Mouse (Mus musculus) C2C12 (cell line): ENCODE results near the gene Dhx58. TPM values are rescaled to one million over a fixed set of nuclear protein-coding genes. Genes with fewer than 3 reads are reported as not detected.

ENCODE experiments used
- H3K27me3 ChIP-seq: one replicate; pipeline ENCODE4 v1.6.1; 2011; ENCODE audit not compliant: control insufficient read depth, insufficient read depth, insufficient read length
- H3K36me3 ChIP-seq: one replicate; pipeline ENCODE4 v1.6.1; 2011; ENCODE audit not compliant: control insufficient read depth, insufficient read depth
- H3K4me3 ChIP-seq: one replicate; pipeline ENCODE4 v1.5.1; 2011; ENCODE audit warnings: mild to moderate bottlenecking, control low read depth; ENCODE audit not compliant: poor library complexity, insufficient read depth, severe bottlenecking
- H3K79me2 ChIP-seq: one replicate; pipeline ENCODE4 v1.6.1; 2011; ENCODE audit not compliant: control insufficient read depth, insufficient read depth
- H3K79me3 ChIP-seq: one replicate; pipeline ENCODE4 v1.6.1; 2011; ENCODE audit warnings: low read depth, control low read depth
- H3ac ChIP-seq: one replicate; pipeline ENCODE3; 2011; ENCODE audit warnings: low read depth; ENCODE audit not compliant: control insufficient read depth, insufficient read length
- CEBPB ChIP-seq: IDR thresholded peaks from one replicate; pipeline ENCODE4 v1.6.1; 2011; ENCODE audit warnings: low read depth, mild to moderate bottlenecking, control low read depth, moderate library complexity
- CTCF ChIP-seq: IDR thresholded peaks from one replicate; pipeline ENCODE4 v1.5.1; 2011; ENCODE audit not compliant: control insufficient read depth, insufficient read depth, insufficient read length
- FOSL1 ChIP-seq: IDR thresholded peaks from one replicate; pipeline ENCODE4 v1.8.0; 2011; ENCODE audit warnings: mild to moderate bottlenecking, low read length; ENCODE audit not compliant: poor library complexity, insufficient read depth, severe bottlenecking
- MAX ChIP-seq: IDR thresholded peaks from one replicate; pipeline ENCODE4 v1.6.1; 2011; ENCODE audit warnings: mild to moderate bottlenecking, control low read depth
- MYOD1 ChIP-seq: IDR thresholded peaks from one replicate; pipeline ENCODE4 v1.6.1; 2011; ENCODE audit warnings: low read depth; ENCODE audit not compliant: control insufficient read depth, insufficient read length
- MYOG ChIP-seq: IDR thresholded peaks from one replicate; pipeline ENCODE4 v1.6.1; 2011; ENCODE audit not compliant: control insufficient read depth, insufficient read length; ENCODE audit errors: extremely low read depth
- USF1 ChIP-seq: IDR thresholded peaks from one replicate; pipeline ENCODE4 v1.6.1; 2011; ENCODE audit warnings: low read depth, mild to moderate bottlenecking, control low read depth, moderate library complexity
- polyA plus RNA-seq: library from polyadenylated mRNA; unstranded; fragments of >200 nt; fragmentation: generic; extraction: Trizol; gene quantifications from one replicate; pipeline ENCODE4 v1.2.1, GENCODE M21; 2012; ENCODE audit warnings: missing spikeins

Gene Dhx58
- polyA plus RNA-seq, 1 experiment, result 0.64 TPM

DNA sequence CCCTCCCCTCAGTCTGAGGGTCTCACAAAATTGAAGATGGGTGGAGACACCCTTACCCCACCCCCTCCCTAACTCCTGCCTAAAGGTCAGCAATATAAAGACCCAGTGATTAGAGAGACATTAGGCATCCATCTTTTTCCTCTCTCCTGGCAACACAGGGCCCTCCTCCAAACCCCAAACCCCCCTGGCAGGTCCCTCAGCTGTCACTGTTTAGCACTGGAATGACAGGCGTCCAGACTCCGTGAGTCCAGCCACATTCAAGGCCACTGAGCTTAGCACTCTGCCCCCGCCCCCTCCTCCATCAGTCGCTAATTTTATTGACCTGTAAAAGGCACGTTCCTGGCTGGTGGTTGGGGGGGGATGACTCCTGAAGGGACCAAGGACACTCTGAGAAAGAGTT is 10.9 kb downstream of the Dhx58 start:
- no peaks in the 10 kb centered on the region for H3K79me3 ChIP-seq
- no peaks in the 10 kb centered on the region for H3K79me2 ChIP-seq
- H3K36me3 ChIP-seq, result no peaks in the 10 kb centered on the region
- TF ChIP-seq CTCF, result no peak
- TF ChIP-seq FOSL1, result no peak
- no peak overlapping the region for H3ac ChIP-seq
- H3K27me3 ChIP-seq, result no peaks in the 10 kb centered on the region
- no peak overlapping the region for H3K4me3 ChIP-seq

DNA sequence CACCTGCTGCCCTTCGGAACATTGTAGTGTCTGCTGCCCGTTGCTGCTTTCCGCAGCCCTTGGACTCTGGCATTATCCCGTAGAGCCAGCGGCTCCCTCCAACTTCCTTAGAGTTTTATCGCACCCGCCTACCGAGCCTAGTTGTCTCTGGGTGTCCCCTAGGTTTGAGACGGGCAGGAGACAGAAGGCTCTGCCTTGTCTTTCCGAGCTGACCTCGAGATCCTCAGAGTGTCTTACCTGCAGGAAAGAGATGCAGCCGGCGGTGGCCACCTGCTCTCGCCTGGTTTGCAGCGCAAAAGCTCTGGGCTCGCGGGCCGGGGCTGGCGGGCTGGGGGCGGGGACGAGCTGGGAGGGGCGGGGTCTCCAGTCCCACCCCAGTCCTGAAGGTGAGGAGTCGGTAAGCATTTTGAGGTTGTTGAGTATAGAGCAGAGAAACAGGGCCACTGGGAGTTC is 11.9 kb downstream of the Dhx58 start, which contains the start of gene Zfp385c:
TSS of gene Zfp385c (minus strand) at position 292 of the 453 bp plus-strand sequence.
- no peaks in the 10 kb centered on the region for H3K79me2 ChIP-seq
- no peak for TF ChIP-seq USF1
- no peak for TF ChIP-seq FOSL1
- no peak for TF ChIP-seq MAX
- TF ChIP-seq MYOD1, result no peak
- no peak for TF ChIP-seq CTCF
- no peak for TF ChIP-seq CEBPB
- no peak for TF ChIP-seq MYOG
- no peaks in the 10 kb centered on the region for H3K27me3 ChIP-seq
- H3K4me3 ChIP-seq, result no peak within 1 kb of the TSS
- H3ac ChIP-seq, result no peak within 1 kb of the TSS
- H3K79me3 ChIP-seq, result no peaks in the 10 kb centered on the region
- no peaks in the 10 kb centered on the region for H3K36me3 ChIP-seq

- Histone ChIP-seq H3K79me2 (no peaks in the 10 kb centered on the region), H3K79me3 (no peaks in the 10 kb centered on the region), H3K4me3 (no peak overlapping the region), H3K36me3 (no peaks in the 10 kb centered on the region), H3ac (no peak overlapping the region), H3K27me3 (no peaks in the 10 kb centered on the region)
- TF ChIP-seq MYOD1 (no peak), USF1 (no peak), CTCF (no peak), MYOG (no peak), CEBPB (no peak), MAX (no peak), FOSL1 (no peak)
Observed at GRCm38 (mm10) chr11:100690389-100690788, 13.7 kb downstream of the Dhx58 start.

DNA sequence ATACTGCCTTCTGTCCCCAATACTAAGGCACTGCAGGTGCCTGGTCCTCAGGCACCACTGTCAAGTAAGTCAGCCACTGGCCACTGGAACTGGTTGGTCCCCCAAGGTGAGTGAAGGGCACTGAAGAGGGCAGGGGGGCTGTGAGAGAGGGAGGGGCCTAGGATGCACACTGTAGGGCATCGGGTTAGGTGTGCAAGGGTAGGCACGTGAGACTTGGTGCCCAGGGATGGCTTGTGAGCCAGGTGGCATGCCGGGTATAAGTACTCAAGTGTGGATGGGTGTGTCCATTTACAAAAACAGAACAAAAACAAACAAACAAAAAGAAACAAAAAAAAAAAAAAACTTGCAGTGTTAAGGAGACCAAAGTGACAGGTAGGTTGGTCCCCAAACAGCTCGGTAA is 15.6 kb downstream of the Dhx58 start:
- Histone ChIP-seq H3K79me3 (no peaks in the 10 kb centered on the region), H3K79me2 (no peaks in the 10 kb centered on the region), H3ac (no peak overlapping the region), H3K36me3 (no peaks in the 10 kb centered on the region), H3K27me3 (peaks cover 7% of the 10 kb centered on the region), H3K4me3 (no peak overlapping the region)
- no peak for TF ChIP-seq USF1
- TF ChIP-seq CEBPB, result no peak
- no peak for TF ChIP-seq CTCF
- no peak for TF ChIP-seq MAX
- TF ChIP-seq FOSL1, result no peak
- no peak for TF ChIP-seq MYOG
- TF ChIP-seq MYOD1, result no peak

DNA sequence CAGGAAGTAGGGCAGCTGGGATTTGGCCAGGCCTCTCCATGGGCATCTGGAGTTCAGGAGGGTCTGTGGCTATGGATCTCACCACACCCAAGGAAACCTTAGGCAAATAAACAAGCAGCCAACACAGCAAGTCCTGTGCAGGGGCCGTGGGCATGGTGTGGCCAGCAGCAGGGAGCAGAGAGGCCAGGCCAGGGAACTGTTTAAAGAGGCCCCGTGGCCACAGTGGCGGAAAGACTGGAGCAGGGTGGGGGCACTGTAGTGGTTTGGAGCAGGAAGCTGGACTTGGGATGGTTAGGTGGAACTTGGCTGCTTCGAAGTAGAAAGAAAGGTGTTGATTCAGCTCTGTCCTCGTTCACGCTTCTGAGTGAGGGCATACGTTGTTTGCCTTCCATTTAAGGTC is 16.8 kb downstream of the Dhx58 start:
- H3K36me3 ChIP-seq, result no peaks in the 10 kb centered on the region
- H3K79me3 ChIP-seq, result no peaks in the 10 kb centered on the region
- no peak for TF ChIP-seq USF1
- TF ChIP-seq MYOD1, result no peak
- TF ChIP-seq CEBPB, result no peak
- TF ChIP-seq CTCF, result no peak
- no peak for TF ChIP-seq FOSL1
- TF ChIP-seq MYOG, result no peak
- TF ChIP-seq MAX, result no peak
- no peaks in the 10 kb centered on the region for H3K79me2 ChIP-seq
- H3K4me3 ChIP-seq, result no peak overlapping the region
- no peak overlapping the region for H3ac ChIP-seq
- peaks cover 14% of the 10 kb centered on the region for H3K27me3 ChIP-seq

- no peaks in the 10 kb centered on the region for H3K36me3 ChIP-seq
- H3K27me3 ChIP-seq, result peaks cover 24% of the 10 kb centered on the region
- no peak overlapping the region for H3ac ChIP-seq
- no peaks in the 10 kb centered on the region for H3K79me2 ChIP-seq
- H3K79me3 ChIP-seq, result no peaks in the 10 kb centered on the region
- TF ChIP-seq CEBPB, result no peak
- no peak for TF ChIP-seq FOSL1
- no peak for TF ChIP-seq CTCF
- no peak for TF ChIP-seq MYOG
- no peak for TF ChIP-seq USF1
- no peak for TF ChIP-seq MAX
- TF ChIP-seq MYOD1, result no peak
- H3K4me3 ChIP-seq, result no peak overlapping the region
Observed at GRCm38 (mm10) chr11:100685371-100685770, 18.7 kb downstream of the Dhx58 start.
